Mouse (Mus musculus) heart, postnatal 0 days (tissue): ENCODE results near the gene D130043K22Rik. TPM values are rescaled to one million over a fixed set of nuclear protein-coding genes. Genes with fewer than 3 reads are reported as not detected.

Experiments
- ATAC-seq: fragments of 200-750 bp; cut with Nextera tagmentation; 2 replicates; pipeline ENCODE4 v1.8.0; 2017; ENCODE audit warnings: low read depth, moderate number of reproducible peaks, moderate library complexity; ENCODE audit not compliant: insufficient read depth
- DNase-seq: peaks from one replicate; pipeline ENCODE4 v3.0.0-alpha.2; 2016; ENCODE audit warnings: low spot score
- H3K27ac ChIP-seq: fragments of 300-500 bp; sonication (generic); 2 replicates; pipeline ENCODE4 v1.5.1; 2014; ENCODE audit warnings: low read depth, mild to moderate bottlenecking
- H3K27me3 ChIP-seq: fragments of 300-500 bp; sonication (generic); 2 replicates; pipeline ENCODE4 v1.6.1; 2014; ENCODE audit warnings: low read length, mixed read lengths; ENCODE audit not compliant: control insufficient read depth, insufficient read depth
- H3K36me3 ChIP-seq: fragments of 300-500 bp; sonication (generic); replicated peaks from 2 replicates; pipeline ENCODE4 v1.6.1; 2014; ENCODE audit warnings: low read length, mixed read lengths; ENCODE audit not compliant: control insufficient read depth, insufficient read depth
- H3K4me1 ChIP-seq: fragments of 300-500 bp; sonication (generic); 2 replicates; pipeline ENCODE4 v1.6.1; 2014; ENCODE audit warnings: antibody characterized with exemption; ENCODE audit not compliant: control insufficient read depth, insufficient read depth
- H3K4me2 ChIP-seq: fragments of 300-500 bp; sonication (generic); 2 replicates; pipeline ENCODE4 v1.6.1; 2014; ENCODE audit warnings: low read depth, mild to moderate bottlenecking, low read length, moderate library complexity
- H3K4me3 ChIP-seq: fragments of 300-500 bp; sonication (generic); 2 replicates; pipeline ENCODE4 v1.5.1; 2014; ENCODE audit warnings: low read depth, low read length
- H3K9ac ChIP-seq: fragments of 300-500 bp; sonication (generic); replicated peaks from 2 replicates; pipeline ENCODE4 v1.6.1; 2014; ENCODE audit warnings: low read depth, low read length, mixed read lengths
- H3K9me3 ChIP-seq: fragments of 300-500 bp; sonication (generic); replicated peaks from 2 replicates; pipeline ENCODE4 v1.6.1; 2016; ENCODE audit warnings: low read length; ENCODE audit not compliant: control insufficient read depth
- CTCF ChIP-seq: IDR thresholded peaks from 2 replicates; pipeline ENCODE4 v1.5.1; 2016; ENCODE audit warnings: antibody characterized with exemption, control low read depth, low read depth
- EP300 ChIP-seq: IDR thresholded peaks from 2 replicates; pipeline ENCODE4 v1.6.1; 2016; ENCODE audit warnings: antibody characterized with exemption, low read depth
- WGBS: fragments of 180-500 bp; shearing (Covaris S2); extraction: QIAGEN DNeasy Blood & Tissue Kit; methylation state at CpG from one replicate; pipeline ENCODE4 v1.1.7; 2014; 5-methylcytosine and 5-hydroxymethylcytosine counted together
- polyA plus RNA-seq: library from polyadenylated mRNA; unstranded; fragments of >200 nt; fragmentation: Nextera tagmentation; extraction: Ambion mirVana; gene quantifications from 2 replicates; pipeline ENCODE4 v1.2.1, GENCODE M21; 2015
- total RNA-seq: library from RNA; depleted of rRNA; stranded (reverse); fragments of >200 nt; gene quantifications from 2 replicates; pipeline ENCODE4 v1.2.3, GENCODE M21; 2014; ENCODE audit warnings: low replicate concordance

The D130043K22Rik gene
- total and polyA plus RNA-seq, 2 experiments from 2014 or later, result not detected

GRCm38 (mm10) chr13:24839831-24840230 lies 5.1 kb upstream of the D130043K22Rik start:
- DNase-seq (no peak), ATAC-seq (no peak)
- 74% methylated on average over 3 of the region's 3 CpGs for WGBS
- no peaks in the 10 kb centered on the region for H3K27me3 ChIP-seq
- no peak overlapping the region for H3K27ac ChIP-seq
- H3K9ac ChIP-seq, result no peak overlapping the region
- H3K36me3 ChIP-seq, result peaks cover 31% of the 10 kb centered on the region
- no peak overlapping the region for H3K4me2 ChIP-seq
- H3K4me3 ChIP-seq, result no peak overlapping the region
- H3K4me1 ChIP-seq, result 0 out of 2 replicates have a peak, but pooled peaks cover 1% of the 10 kb centered on the region
- TF ChIP-seq EP300 (no peak), CTCF (no peak)
- H3K9me3 ChIP-seq, result no peaks in the 10 kb centered on the region

GRCm38 (mm10) chr13:24841702-24842101 lies 3.2 kb upstream of the D130043K22Rik start:
- no peak for ATAC-seq
- Histone ChIP-seq H3K27me3 (no peaks in the 10 kb centered on the region), H3K4me3 (no peak overlapping the region), H3K4me2 (no peak overlapping the region), H3K27ac (no peak overlapping the region), H3K9me3 (no peaks in the 10 kb centered on the region), H3K4me1 (0 out of 2 replicates have a peak, but pooled peaks cover 5% of the 10 kb centered on the region), H3K9ac (no peak overlapping the region), H3K36me3 (peaks cover 31% of the 10 kb centered on the region)
- DNase-seq, result no peak
- TF ChIP-seq EP300 (no peak), CTCF (no peak)
- 73% methylated on average over 3 of the region's 3 CpGs for WGBS

GRCm38 (mm10) chr13:24849318-24849717 lies 4.4 kb downstream of the D130043K22Rik start:
- Histone ChIP-seq H3K9ac (no peak overlapping the region), H3K4me3 (no peak overlapping the region), H3K9me3 (no peaks in the 10 kb centered on the region), H3K27ac (no peak overlapping the region), H3K4me2 (no peak overlapping the region), H3K36me3 (no peaks in the 10 kb centered on the region), H3K4me1 (0 out of 2 replicates have a peak, but pooled peaks cover 5% of the 10 kb centered on the region), H3K27me3 (no peaks in the 10 kb centered on the region)
- WGBS, result 85% methylated on average over 4 of the region's 4 CpGs
- ATAC-seq (no peak), DNase-seq (no peak)
- TF ChIP-seq CTCF (no peak), EP300 (no peak)

- TF ChIP-seq CTCF (no peak), EP300 (no peak)
- Histone ChIP-seq H3K9me3 (no peaks in the 10 kb centered on the region), H3K9ac (no peak overlapping the region), H3K4me2 (no peak overlapping the region), H3K27ac (no peak overlapping the region), H3K4me1 (no peaks in the 10 kb centered on the region), H3K4me3 (no peak overlapping the region), H3K27me3 (no peaks in the 10 kb centered on the region), H3K36me3 (no peaks in the 10 kb centered on the region)
- 85% methylated on average over 2 of the region's 2 CpGs for WGBS
- no peak for ATAC-seq
- no peak for DNase-seq
Observed at GRCm38 (mm10) chr13:24851989-24852388, 7.1 kb downstream of the D130043K22Rik start.

DNA sequence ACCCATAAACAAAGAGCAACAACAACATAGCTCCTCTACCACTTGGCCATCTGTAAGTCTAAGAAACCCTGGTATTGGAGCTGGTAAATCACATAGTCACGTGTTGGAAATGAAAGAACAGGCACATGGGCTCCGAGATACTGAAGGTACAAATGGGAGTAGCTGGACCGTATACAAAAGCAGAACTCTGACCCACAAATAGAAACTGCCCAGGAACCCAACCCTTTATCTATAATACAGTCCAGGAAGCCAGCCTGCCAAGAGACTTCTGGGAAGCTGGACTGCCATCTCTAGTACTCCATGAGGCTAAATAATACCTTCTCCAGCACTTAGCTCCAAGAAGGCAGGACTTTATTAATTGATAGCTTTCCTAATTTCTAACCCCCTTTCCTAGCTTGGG lies 7.6 kb downstream of the D130043K22Rik start:
- ATAC-seq (peak; percentile 49; the same call in 1 of the 2 replicates), DNase-seq (no peak)
- Histone ChIP-seq H3K4me3 (no peak overlapping the region), H3K4me2 (no peak overlapping the region), H3K27ac (no peak overlapping the region), H3K36me3 (no peaks in the 10 kb centered on the region), H3K4me1 (no peaks in the 10 kb centered on the region), H3K9ac (no peak overlapping the region), H3K9me3 (no peaks in the 10 kb centered on the region), H3K27me3 (no peaks in the 10 kb centered on the region)
- 23% methylated on average over 3 of the region's 3 CpGs for WGBS
- TF ChIP-seq CTCF (no peak), EP300 (no peak)

DNA sequence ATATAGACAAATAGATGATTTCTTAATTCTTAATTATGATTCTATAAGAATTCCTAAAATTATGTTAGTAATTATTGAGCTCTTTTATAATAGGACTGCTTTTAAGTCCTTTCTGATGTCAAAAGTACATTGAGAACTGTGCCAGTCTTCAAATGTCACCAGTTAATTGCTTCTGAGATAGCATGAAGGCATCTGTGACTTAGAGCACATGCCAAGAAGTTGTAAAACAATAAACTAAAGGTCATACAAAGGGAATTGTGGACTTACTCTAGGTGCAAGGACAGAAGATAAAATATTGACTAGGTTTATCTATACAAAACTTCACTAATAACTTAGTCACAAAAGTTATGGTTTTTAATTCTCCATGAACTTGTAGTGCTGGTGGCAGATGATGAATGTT lies 14.2 kb downstream of the D130043K22Rik start:
- Histone ChIP-seq H3K4me3 (no peak overlapping the region), H3K9me3 (no peaks in the 10 kb centered on the region), H3K27me3 (no peaks in the 10 kb centered on the region), H3K36me3 (no peaks in the 10 kb centered on the region), H3K9ac (no peak overlapping the region), H3K4me2 (no peak overlapping the region), H3K4me1 (no peaks in the 10 kb centered on the region), H3K27ac (no peak overlapping the region)
- DNase-seq (no peak), ATAC-seq (no peak)
- TF ChIP-seq EP300 (no peak), CTCF (no peak)
